ENCODE assay signal across 28 mouse cellular contexts in the genomic region with DNA sequence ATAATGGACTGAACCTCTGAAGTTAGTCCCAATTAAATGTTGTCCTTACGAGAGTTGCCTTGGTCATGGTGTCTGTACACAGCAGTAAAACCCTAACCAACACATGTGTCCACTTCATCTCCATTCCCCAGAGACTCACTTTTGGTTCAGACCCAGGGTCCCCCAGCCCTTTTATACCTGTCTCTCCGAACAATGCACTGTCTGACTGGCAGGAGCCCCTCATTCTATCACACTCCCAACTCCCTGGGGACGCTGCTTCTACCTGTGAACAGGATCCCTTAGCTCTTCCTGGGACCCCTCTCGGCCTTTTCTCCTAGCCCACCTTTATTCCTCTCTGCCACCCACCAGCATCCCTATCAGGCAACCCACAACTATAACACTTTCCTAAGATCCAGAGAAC. TPM values are rescaled to one million over a fixed set of nuclear protein-coding genes. Genes with fewer than 3 reads are reported as not detected.
DNase-seq lines count a peak whose midpoint lies in the region; ATAC-seq and TF ChIP-seq lines count a peak whose summit lies in the region.
"Had no signal": no experiment of that assay in that cellular context is flagged by ENCODE, and none has a peak within 500 bp of the region (broad histone marks: within the 10 kb centered on the region; RNA-seq: fewer than 3 reads in every experiment).

No protein-coding gene starts in this region.

- no peaks in the 10 kb centered on the region for H3K36me3 ChIP-seq in hindbrain, embryonic 10.5 days
- no peaks in the 10 kb centered on the region for H3K36me3 ChIP-seq in hindbrain, embryonic 12.5 days
- H3K36me3 ChIP-seq: embryonic facial prominence, embryonic 12.5 days; embryonic facial prominence, embryonic 15.5 days; hindbrain, embryonic 15.5 days had no signal

- H3K27me3 ChIP-seq in hindbrain, embryonic 10.5 days (ENCODE audit: insufficient read depth, poor library complexity, severe bottlenecking), result no peaks in the 10 kb centered on the region
- no peaks in the 10 kb centered on the region; the same call in 1 of the 2 replicates for H3K27me3 ChIP-seq in hindbrain, embryonic 12.5 days
- H3K27me3 ChIP-seq: embryonic facial prominence, embryonic 12.5 days; embryonic facial prominence, embryonic 15.5 days; forebrain, embryonic 13.5 days; hindbrain, embryonic 15.5 days had no signal

- no peak overlapping the region for H3K4me2 ChIP-seq in hindbrain, embryonic 12.5 days (replicated peaks)
- H3K4me2 ChIP-seq: embryonic facial prominence, embryonic 12.5 days; embryonic facial prominence, embryonic 15.5 days; forebrain, embryonic 13.5 days; heart, embryonic 11.5 days; hindbrain, embryonic 15.5 days had no signal

- no peaks in the 10 kb centered on the region for H3K4me1 ChIP-seq in hindbrain, embryonic 10.5 days (replicated peaks)
- no peaks in the 10 kb centered on the region for H3K4me1 ChIP-seq in hindbrain, embryonic 12.5 days
- H3K4me1 ChIP-seq: embryonic facial prominence, embryonic 12.5 days; embryonic facial prominence, embryonic 15.5 days; forebrain, embryonic 13.5 days; hindbrain, embryonic 15.5 days had no signal

- H3K9ac ChIP-seq in hindbrain, embryonic 12.5 days, result no peak overlapping the region
- H3K9ac ChIP-seq: embryonic facial prominence, embryonic 12.5 days; embryonic facial prominence, embryonic 15.5 days; forebrain, embryonic 13.5 days; hindbrain, embryonic 15.5 days had no signal

- intact Hi-C loops in gastrocnemius, adult 2 months (cut with DNase I), result no loop called here

- no peak for TF ChIP-seq CTCF in gastrocnemius, adult 2 months (IDR thresholded peaks at IDR 0.05)

- H3K27ac ChIP-seq in gastrocnemius, adult 2 months, result no peak overlapping the region
- H3K27ac ChIP-seq in hindbrain, embryonic 10.5 days, result no peak overlapping the region
- H3K27ac ChIP-seq in hindbrain, embryonic 12.5 days, result no peak overlapping the region
- H3K27ac ChIP-seq: embryonic facial prominence, embryonic 12.5 days; embryonic facial prominence, embryonic 15.5 days; forebrain, embryonic 13.5 days; hindbrain, embryonic 15.5 days had no signal

- WGBS in hindbrain, embryonic 10.5 days, result 88% methylated on average over 4 of the region's 4 CpGs
- 88% methylated on average over 4 of the region's 4 CpGs for WGBS in hindbrain, embryonic 12.5 days

- no peak for ATAC-seq in hindbrain, embryonic 12.5 days (ENCODE audit: low FRiP score)
- ATAC-seq: activated CD4-positive, CD25-positive, alpha-beta regulatory T cell, adult 4 months; forebrain, embryonic 13.5 days; intestine, postnatal 0 days had no signal

- H3K4me3 ChIP-seq in gastrocnemius, adult 2 months, result no peak overlapping the region
- no peak overlapping the region for H3K4me3 ChIP-seq in hindbrain, embryonic 10.5 days
- H3K4me3 ChIP-seq in hindbrain, embryonic 12.5 days, result no peak overlapping the region
- H3K4me3 ChIP-seq: embryonic facial prominence, embryonic 12.5 days; embryonic facial prominence, embryonic 15.5 days; forebrain, embryonic 13.5 days; hindbrain, embryonic 15.5 days had no signal

- no peaks in the 10 kb centered on the region for H3K9me3 ChIP-seq in hindbrain, embryonic 10.5 days
- H3K9me3 ChIP-seq in hindbrain, embryonic 12.5 days (replicated peaks), result no peaks in the 10 kb centered on the region
- H3K9me3 ChIP-seq: embryonic facial prominence, embryonic 12.5 days; embryonic facial prominence, embryonic 15.5 days had no signal

- DNase-seq in embryo, embryonic 10 days (ENCODE audit: low spot score), result peak; percentile 0
- DNase-seq in embryo, embryonic 11 days, result no peak
- DNase-seq in gastrocnemius, postnatal 4 days (ENCODE audit: low spot score in 2 of 2), result peak; percentile 5 to 10
- no peak for DNase-seq in gastrocnemius, adult 2 months
- DNase-seq in hindbrain, embryonic 10.5 days (ENCODE audit: low spot score), result peak; percentile 0
- peak; percentile 8 for DNase-seq in urinary bladder, adult 2 months (ENCODE audit: low spot score)
- no peak for DNase-seq in urinary bladder, postnatal 10 days (ENCODE audit: low spot score)
- DNase-seq: adrenal gland, adult 8-10 months; adrenal gland, postnatal 25 days; cerebellum, adult 11-12 months; cerebellum, adult 8-10 months; cerebellum, postnatal 10 days; cerebellum, postnatal 36 days; gastrocnemius, postnatal 10 days; gastrocnemius, postnatal 36 days; heart, adult 18-20 months; heart, postnatal 36 days had no signal

RNA-seq across cellular contexts. Expression of gene Zbp1, which starts 23.9 kb away (rescaled TPM):
- total RNA-seq in gastrocnemius, postnatal 4 days (2021), result under 1 TPM; 0.52 to 0.54 TPM
- not detected for total RNA-seq in gastrocnemius, adult 2 months (2021)
- 0.17 and 0.73 TPM in 2 replicates for polyA plus RNA-seq in hindbrain, embryonic 10.5 days (2016; fragmentation: Nextera tagmentation; extraction: Ambion mirVana)
- polyA plus RNA-seq in hindbrain, embryonic 12.5 days (2016; fragmentation: Nextera tagmentation; extraction: Ambion mirVana), result 0.28 TPM in 1 of 2 replicates, not detected in the other
- polyA plus RNA-seq in urinary bladder, adult 2 months (2012; rRNA removed), result 11.3 and 15.7 TPM in 2 replicates
- polyA plus RNA-seq: embryonic facial prominence, embryonic 12.5 days; forebrain, embryonic 13.5 days; heart, embryonic 11.5 days; heart, embryonic 14.5 days; hindbrain, embryonic 11.5 days had no signal

RNA-seq across cellular contexts. Expression of gene Pck1, which starts 41.9 kb away (rescaled TPM):
- 10 to 100 TPM; 13.9 to 59.4 TPM for total RNA-seq in gastrocnemius, postnatal 4 days (2021)
- 1 to 10 TPM in 1 of 2 experiments, under 1 TPM in 1; 0.41 to 3.3 TPM for total RNA-seq in gastrocnemius, adult 2 months (2021)
- polyA plus RNA-seq in hindbrain, embryonic 10.5 days (2016; fragmentation: Nextera tagmentation; extraction: Ambion mirVana), result not detected in 2 replicates
- polyA plus RNA-seq in hindbrain, embryonic 12.5 days (2016; fragmentation: Nextera tagmentation; extraction: Ambion mirVana), result not detected in 2 replicates
- 5.4 and 5.9 TPM in 2 replicates for polyA plus RNA-seq in urinary bladder, adult 2 months (2012; rRNA removed)
- polyA plus RNA-seq: activated CD4-positive, CD25-positive, alpha-beta regulatory T cell, adult 4 months; brain, embryonic 14.5 days; embryonic facial prominence, embryonic 12.5 days; embryonic facial prominence, embryonic 15.5 days; forebrain, embryonic 13.5 days; heart, embryonic 11.5 days; heart, embryonic 14.5 days; hindbrain, embryonic 11.5 days; hindbrain, embryonic 15.5 days had no signal

Comparison
In these comparisons a context has a peak if more than half of its experiments do, and no peak if none do; other contexts are left out.
1. DNase-seq: peak in embryo, embryonic 10 days (single experiment), gastrocnemius, postnatal 4 days (2 of 2), hindbrain, embryonic 10.5 days (single experiment) and urinary bladder, adult 2 months (single experiment); none in embryo, embryonic 11 days (single experiment), gastrocnemius, adult 2 months (single experiment) and urinary bladder, postnatal 10 days (single experiment).